ENCODE assay signal across 15 mouse cellular contexts in genomic region chr13:75904660-75905059, GRCm38 (mm10).
"Had no signal": no experiment of that assay in that cellular context is flagged by ENCODE, and none has a peak within 500 bp of the region (broad histone marks: within the 10 kb centered on the region; RNA-seq: fewer than 3 reads in every experiment).

No protein-coding gene starts in this region.

- H3K9ac ChIP-seq: neural tube, embryonic 12.5 days; neural tube, embryonic 13.5 days; stomach, embryonic 15.5 days had no signal

- H3K27ac ChIP-seq: neural tube, embryonic 12.5 days; neural tube, embryonic 13.5 days; stomach, embryonic 15.5 days; stomach, postnatal 0 days had no signal

- H3K36me3 ChIP-seq: stomach, embryonic 15.5 days had no signal

- H3K9me3 ChIP-seq: neural tube, embryonic 12.5 days; neural tube, embryonic 13.5 days; stomach, embryonic 15.5 days had no signal

- H3K4me2 ChIP-seq: neural tube, embryonic 12.5 days; neural tube, embryonic 13.5 days; stomach, embryonic 15.5 days had no signal

- DNase-seq: retina, postnatal 1 day; right cerebral cortex, adult 18-20 months; right cerebral cortex, postnatal 14 days; right cerebral cortex, postnatal 25 days; right cerebral cortex, postnatal 4 days; spleen, adult 18-20 months; thymus, adult 18-20 months; thymus, postnatal 14 days; thymus, postnatal 25 days; thymus, postnatal 36 days; thymus, postnatal 4 days had no signal

- H3K4me3 ChIP-seq: neural tube, embryonic 12.5 days; neural tube, embryonic 13.5 days; stomach, embryonic 15.5 days had no signal

- H3K27me3 ChIP-seq: neural tube, embryonic 12.5 days; neural tube, embryonic 13.5 days; stomach, embryonic 15.5 days had no signal
